Mouse (Mus musculus) liver, adult (tissue): ENCODE measurements around the gene Smndc1.

Experiments
- GATA4 ChIP-seq: IDR thresholded peaks from 2 replicates; pipeline ENCODE4 v1.6.1; 2014; ENCODE audit warnings: mild to moderate bottlenecking, low read length; ENCODE audit not compliant: insufficient replicate concordance

The Smndc1 gene

DNA sequence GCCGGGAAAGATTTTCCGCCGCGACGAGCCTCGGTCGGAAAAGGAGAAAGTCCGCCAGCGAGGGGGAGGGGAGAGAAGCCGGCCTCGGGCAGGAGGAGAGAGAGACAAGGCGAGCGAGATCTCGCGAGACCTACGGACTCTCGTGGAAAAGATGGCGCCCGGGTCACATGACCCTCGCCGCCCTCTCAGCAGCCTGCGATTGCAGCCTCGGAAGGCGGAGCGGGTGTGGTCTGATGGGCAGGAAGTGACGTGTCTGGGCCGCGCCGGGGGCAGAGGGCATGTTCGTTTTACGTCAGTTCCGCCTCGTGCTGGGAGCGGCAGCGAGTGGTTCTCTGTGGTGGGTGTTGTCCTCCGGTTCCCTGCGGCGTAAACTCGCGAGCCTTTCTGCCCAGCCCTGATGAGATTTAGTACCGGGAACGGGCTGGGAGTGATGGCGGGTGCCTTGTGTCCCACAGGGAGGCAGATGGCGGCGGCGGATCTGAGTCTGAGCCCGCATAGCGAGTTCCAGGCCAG is at the start of gene Smndc1:
Smndc1 (minus strand) TSS at position 84 of the 513 bp plus-strand sequence.
- peak; percentile 75; the same call in 1 of the 2 replicates for TF ChIP-seq GATA4

GRCm38 (mm10) chr19:53439340-53439739 is 49.0 kb upstream of the Smndc1 start:
- TF ChIP-seq GATA4: no peak

- TF ChIP-seq GATA4: no peak
Measured at GRCm38 (mm10) chr19:53437991-53438390, 47.6 kb upstream of the Smndc1 start.

DNA sequence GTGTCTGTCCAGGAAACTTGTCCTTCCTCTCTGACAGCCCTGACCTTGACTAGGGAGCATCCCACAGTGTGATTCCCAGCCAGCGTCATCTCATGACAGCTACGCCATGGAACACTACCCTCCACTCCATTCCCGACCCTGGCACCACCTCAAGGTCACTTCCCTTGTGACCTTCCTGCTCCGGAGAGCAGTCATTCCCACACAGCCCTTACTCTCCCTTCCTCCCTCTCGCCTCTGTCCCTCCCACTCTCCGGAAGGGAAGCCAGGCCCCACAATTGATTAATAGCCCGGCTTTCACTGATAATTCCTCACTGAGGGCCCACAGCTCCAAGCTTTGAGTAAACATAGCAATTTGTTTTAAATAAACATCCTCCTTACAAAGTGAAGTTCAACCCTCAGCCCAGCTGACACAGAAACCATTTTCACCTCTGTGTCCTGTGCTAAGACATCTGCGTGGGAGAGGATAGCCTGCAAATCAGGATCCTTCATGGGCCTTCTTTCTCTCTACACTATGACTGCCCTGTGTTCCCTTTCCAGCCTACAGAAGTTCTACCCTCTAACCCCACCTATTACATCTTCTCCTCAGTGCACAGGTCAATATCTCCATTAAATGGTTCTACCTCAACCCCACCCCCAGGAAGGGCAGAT is 47.1 kb upstream of the Smndc1 start:
- peak; percentile 81; the same call in 1 of the 2 replicates for TF ChIP-seq GATA4

- no peak for TF ChIP-seq GATA4
Measured at GRCm38 (mm10) chr19:53433949-53434689, 43.7 kb upstream of the Smndc1 start.

- TF ChIP-seq GATA4: no peak
Measured at GRCm38 (mm10) chr19:53431003-53431402, 40.6 kb upstream of the Smndc1 start.

DNA sequence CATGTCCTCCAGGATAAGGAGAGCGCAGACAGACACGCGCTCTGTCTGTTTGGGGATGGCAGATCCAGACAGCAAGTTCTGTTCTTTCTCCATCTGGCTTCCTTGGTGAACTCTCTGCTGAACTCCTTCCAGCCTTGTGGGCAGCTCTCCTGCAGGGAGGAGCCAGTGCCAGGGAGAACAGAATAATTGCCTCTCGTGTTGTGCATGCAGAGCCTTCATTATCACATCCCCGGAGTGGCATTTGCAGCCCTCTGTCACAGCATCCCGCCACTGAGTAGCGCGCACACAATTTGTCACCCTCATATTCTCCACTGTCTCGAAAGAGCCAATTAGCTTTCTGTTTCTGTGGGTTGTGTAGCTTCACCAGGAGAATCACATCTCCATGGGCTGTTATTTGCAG is 40.0 kb upstream of the Smndc1 start:
- no peak for TF ChIP-seq GATA4

- no peak; the same call in 1 of the 2 replicates for TF ChIP-seq GATA4
Measured at GRCm38 (mm10) chr19:53427817-53428216, 37.4 kb upstream of the Smndc1 start.

DNA sequence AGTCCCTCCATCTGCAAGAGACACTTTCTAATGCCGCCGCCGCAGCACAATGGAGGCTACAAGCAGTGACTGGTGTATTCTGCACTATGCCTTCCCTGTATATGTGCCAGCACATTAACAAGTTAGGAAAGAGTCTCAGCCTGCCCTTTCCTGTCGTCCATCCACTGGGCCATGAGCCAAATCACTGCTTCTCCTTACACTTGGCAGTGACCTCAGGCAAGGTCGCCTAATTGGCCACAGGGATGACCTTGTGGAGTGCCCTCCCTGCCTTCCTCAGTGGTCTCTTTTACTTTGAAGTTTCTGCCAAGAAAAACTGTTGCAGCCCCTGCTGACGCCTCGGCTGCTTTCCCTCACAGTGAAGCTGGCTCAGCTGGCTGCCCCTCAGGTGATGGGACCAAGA is 37.0 kb upstream of the Smndc1 start:
- TF ChIP-seq GATA4: no peak

GRCm38 (mm10) chr19:53425824-53426223 is 35.4 kb upstream of the Smndc1 start:
- TF ChIP-seq GATA4: no peak

DNA sequence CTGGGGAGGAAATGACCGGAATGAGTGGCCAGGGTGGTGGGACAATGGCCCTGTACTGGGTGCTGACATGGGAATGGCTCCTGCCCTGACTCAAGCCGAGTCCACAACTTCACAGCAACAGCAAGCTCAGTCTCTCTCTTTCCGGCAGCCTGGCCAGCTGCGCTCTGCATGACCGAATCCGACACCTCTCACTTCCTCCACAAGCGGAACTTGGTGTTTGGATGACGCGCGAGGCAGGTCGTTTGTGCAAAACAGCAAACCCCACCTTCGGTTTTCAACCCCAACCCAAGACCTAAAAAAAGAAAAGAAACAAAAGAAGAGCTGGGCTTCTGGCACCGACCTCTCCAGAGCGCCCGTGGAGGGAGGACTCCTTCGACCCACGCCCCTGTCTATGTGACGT is 34.3 kb upstream of the Smndc1 start:
- TF ChIP-seq GATA4: no peak

DNA sequence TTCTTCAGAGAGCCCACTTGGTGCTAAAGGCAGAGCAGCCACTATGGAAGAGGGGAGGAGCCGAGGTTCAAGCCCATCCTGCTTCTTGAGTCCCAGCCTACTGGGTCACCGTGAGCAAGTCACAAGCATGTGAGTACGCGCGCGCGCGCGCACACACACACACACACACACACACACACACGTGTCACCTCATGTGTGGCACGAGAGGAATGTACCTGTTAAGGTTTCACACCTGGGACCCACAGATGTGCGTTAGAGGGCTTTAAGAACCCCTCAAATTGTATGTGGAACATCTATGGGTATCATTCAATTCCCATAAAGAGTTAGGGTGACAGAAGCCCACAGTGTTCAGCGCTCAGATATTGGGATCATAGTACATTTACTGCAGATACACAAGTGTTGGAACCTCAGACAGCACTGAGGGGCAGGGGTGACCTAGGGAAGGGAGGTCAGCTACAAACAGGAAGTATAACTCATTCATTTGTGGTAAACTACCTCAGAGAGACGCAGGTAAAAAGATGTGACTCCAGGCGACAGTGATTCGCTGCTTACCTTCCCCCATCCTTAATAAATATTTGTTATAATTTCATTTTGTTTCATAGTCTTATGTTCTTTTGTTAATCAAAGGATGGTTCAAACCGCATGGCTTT is 33.6 kb upstream of the Smndc1 start:
- TF ChIP-seq GATA4: no peak

DNA sequence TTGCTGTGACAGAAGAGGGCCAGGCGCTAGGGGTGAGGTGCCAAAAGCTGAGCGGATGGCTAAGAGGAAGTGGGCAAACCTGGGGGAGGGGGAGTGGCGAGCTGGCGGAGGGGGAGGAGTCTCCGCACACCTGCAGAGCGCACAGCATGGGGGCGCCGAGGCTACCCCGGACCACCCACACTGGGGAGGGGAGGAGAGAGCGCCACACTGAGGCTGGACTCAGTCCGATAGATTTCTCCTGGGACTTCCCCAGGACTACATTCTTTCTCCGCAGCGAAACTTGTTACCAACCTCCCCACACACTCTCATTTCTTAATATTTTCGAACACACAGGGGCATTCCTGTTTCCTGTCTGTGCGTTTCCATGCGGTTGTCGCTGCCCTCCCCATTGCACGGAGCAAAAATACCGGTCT is 33.0 kb upstream of the Smndc1 start:
- TF ChIP-seq GATA4: no peak

- no peak for TF ChIP-seq GATA4
Measured at GRCm38 (mm10) chr19:53422358-53423308, 32.3 kb upstream of the Smndc1 start.
